Mouse (Mus musculus) liver, adult 2 months (tissue): ENCODE measurements around the gene Pde7b. TPM values are rescaled to one million over a fixed set of nuclear protein-coding genes. Genes with fewer than 3 reads are reported as not detected.

ENCODE experiments used
- DNase-seq: peaks from one replicate; pipeline ENCODE4 v3.0.0-alpha.2; 2011; ENCODE audit warnings: low read depth, low spot score; ENCODE audit errors: extremely low read depth
- H3K27ac ChIP-seq: fragments of 200-500 bp; replicated peaks from 2 replicates; pipeline ENCODE4 v1.5.1; 2012; ENCODE audit warnings: low read depth, mild to moderate bottlenecking, control low read depth, inconsistent platforms, low read length; ENCODE audit not compliant: insufficient read depth
- H3K27me3 ChIP-seq: fragments of 200-500 bp; 2 replicates; pipeline ENCODE4 v1.6.1; 2012; ENCODE audit warnings: mild to moderate bottlenecking, moderate library complexity, low read length, inconsistent platforms; ENCODE audit not compliant: control insufficient read depth, insufficient read depth
- H3K36me3 ChIP-seq: fragments of 200-500 bp; 2 replicates; pipeline ENCODE4 v1.6.1; 2012; ENCODE audit warnings: low read length, inconsistent platforms; ENCODE audit not compliant: control insufficient read depth, insufficient read depth
- H3K4me1 ChIP-seq: fragments of 200-500 bp; 2 replicates; pipeline ENCODE4 v1.6.1; 2011; ENCODE audit warnings: low read length; ENCODE audit not compliant: control insufficient read depth, insufficient read depth
- H3K4me3 ChIP-seq: fragments of 200-500 bp; 2 replicates; pipeline ENCODE4 v1.5.1; 2011; ENCODE audit warnings: low read depth, mild to moderate bottlenecking, control low read depth, low read length, moderate library complexity; ENCODE audit not compliant: insufficient read depth
- H3K79me2 ChIP-seq: fragments of 200-500 bp; 2 replicates; pipeline ENCODE4 v1.6.1; 2012; ENCODE audit warnings: inconsistent platforms, mild to moderate bottlenecking, low read length, moderate library complexity; ENCODE audit not compliant: control insufficient read depth, insufficient read depth
- H3K9ac ChIP-seq: fragments of 200-500 bp; 2 replicates; pipeline ENCODE4 v1.6.1; 2012; ENCODE audit warnings: low read depth, mild to moderate bottlenecking, control low read depth, inconsistent platforms, low read length
- CTCF ChIP-seq: fragments of 200-500 bp; IDR thresholded peaks from 2 replicates; pipeline ENCODE4 v1.5.1; 2011; ENCODE audit warnings: low read depth, low read length, control low read depth
- POLR2A ChIP-seq: fragments of 200-500 bp; IDR thresholded peaks from 2 replicates; pipeline ENCODE4 v1.6.1; 2011; ENCODE audit warnings: low read length, control low read depth; ENCODE audit not compliant: insufficient read depth; ENCODE audit errors: extremely low read depth
- WGBS: fragments of 180-500 bp; shearing (Covaris S2); methylation state at CpG from one replicate; pipeline ENCODE4 v1.1.7; 2018; 5-methylcytosine and 5-hydroxymethylcytosine counted together
- polyA plus RNA-seq: library from polyadenylated mRNA; depleted of rRNA; stranded (reverse); fragments of >200 nt; gene quantifications from 2 replicates; pipeline ENCODE4 v1.2.3, GENCODE M21; 2012
- total RNA-seq: library from RNA; depleted of rRNA; stranded (reverse); fragments of >200 nt; gene quantifications from 2 replicates; pipeline ENCODE4 v1.2.3, GENCODE M21; 2014

Gene Pde7b
- total and polyA plus RNA-seq, 2 experiments, result 3.1 to 7.9 TPM

- H3K27ac ChIP-seq, result no peak overlapping the region
- H3K4me1 ChIP-seq, result no peaks in the 10 kb centered on the region
- 82% methylated on average over 3 of the region's 3 CpGs for WGBS
- no peaks in the 10 kb centered on the region for H3K79me2 ChIP-seq
- DNase-seq, result no peak
- H3K4me3 ChIP-seq, result no peak overlapping the region
- no peaks in the 10 kb centered on the region for H3K27me3 ChIP-seq
- TF ChIP-seq CTCF (no peak), POLR2A (no peak)
- H3K9ac ChIP-seq, result no peak overlapping the region
- no peaks in the 10 kb centered on the region for H3K36me3 ChIP-seq
Observed at GRCm38 (mm10) chr10:20381352-20381751, 343.5 kb downstream of the Pde7b start.

GRCm38 (mm10) chr10:20380798-20381197 is 344.1 kb downstream of the Pde7b start:
- no peak for DNase-seq
- WGBS, result 89% methylated on average over 3 of the region's 3 CpGs
- no peak overlapping the region for H3K4me3 ChIP-seq
- no peak overlapping the region for H3K27ac ChIP-seq
- no peak for TF ChIP-seq CTCF
- TF ChIP-seq POLR2A, result no peak
- H3K79me2 ChIP-seq, result no peaks in the 10 kb centered on the region
- no peaks in the 10 kb centered on the region for H3K4me1 ChIP-seq
- H3K27me3 ChIP-seq, result no peaks in the 10 kb centered on the region
- no peaks in the 10 kb centered on the region for H3K36me3 ChIP-seq
- H3K9ac ChIP-seq, result no peak overlapping the region

GRCm38 (mm10) chr10:20379071-20379735 is 345.7 kb downstream of the Pde7b start:
- DNase-seq, result no peak
- TF ChIP-seq POLR2A, result no peak
- no peak for TF ChIP-seq CTCF
- 80% methylated on average over 9 of the region's 9 CpGs for WGBS

GRCm38 (mm10) chr10:20377621-20378020 is 347.3 kb downstream of the Pde7b start:
- H3K9ac ChIP-seq, result no peak overlapping the region
- no peak for TF ChIP-seq POLR2A
- no peak for TF ChIP-seq CTCF
- H3K4me3 ChIP-seq, result no peak overlapping the region
- no peaks in the 10 kb centered on the region for H3K79me2 ChIP-seq
- H3K36me3 ChIP-seq, result no peaks in the 10 kb centered on the region
- DNase-seq, result no peak
- no peak overlapping the region for H3K27ac ChIP-seq
- no peaks in the 10 kb centered on the region for H3K4me1 ChIP-seq
- no peaks in the 10 kb centered on the region for H3K27me3 ChIP-seq
- WGBS, result 90% methylated on average over 9 of the region's 9 CpGs

More at GRCm38 (mm10) chr10:20379071-20379735, 345.7 kb downstream of the Pde7b start:
- no peaks in the 10 kb centered on the region for H3K79me2 ChIP-seq
- H3K36me3 ChIP-seq, result no peaks in the 10 kb centered on the region
- no peaks in the 10 kb centered on the region for H3K4me1 ChIP-seq
- no peak overlapping the region for H3K9ac ChIP-seq
- no peak overlapping the region for H3K4me3 ChIP-seq
- no peaks in the 10 kb centered on the region for H3K27me3 ChIP-seq
- H3K27ac ChIP-seq, result no peak overlapping the region

GRCm38 (mm10) chr10:20372046-20372445 is 352.8 kb downstream of the Pde7b start:
- Histone ChIP-seq H3K27ac (no peak overlapping the region), H3K79me2 (no peaks in the 10 kb centered on the region), H3K36me3 (no peaks in the 10 kb centered on the region), H3K4me1 (no peaks in the 10 kb centered on the region), H3K27me3 (no peaks in the 10 kb centered on the region), H3K9ac (no peak overlapping the region), H3K4me3 (no peak overlapping the region)
- DNase-seq, result no peak
- TF ChIP-seq CTCF, result no peak
- no peak for TF ChIP-seq POLR2A
- 97% methylated on average over 5 of the region's 5 CpGs for WGBS

- H3K27ac ChIP-seq, result no peak overlapping the region
- no peaks in the 10 kb centered on the region for H3K27me3 ChIP-seq
- H3K9ac ChIP-seq, result no peak overlapping the region
- no peaks in the 10 kb centered on the region for H3K79me2 ChIP-seq
- H3K4me1 ChIP-seq, result no peaks in the 10 kb centered on the region
- no peaks in the 10 kb centered on the region for H3K36me3 ChIP-seq
- no peak for DNase-seq
- no peak overlapping the region for H3K4me3 ChIP-seq
- WGBS, result 74% methylated on average over 4 of the region's 4 CpGs
- TF ChIP-seq POLR2A (no peak), CTCF (no peak)
Observed at GRCm38 (mm10) chr10:20362450-20363118, 362.3 kb downstream of the Pde7b start.
